Mouse (Mus musculus) brain, embryonic 14.5 days (tissue): ENCODE data around the gene Aldh3b2. TPM values are rescaled to one million over a fixed set of nuclear protein-coding genes. Genes with fewer than 3 reads are reported as not detected.
A peak's percentile ranks its signal among the peaks of the same experiment; 100 is the strongest.

ENCODE experiments used
- DNase-seq: peaks from one replicate; pipeline ENCODE4 v3.0.0-alpha.2; 2011; ENCODE audit warnings: low read depth
- CTCF ChIP-seq: fragments of 200-500 bp; IDR thresholded peaks from 2 replicates; pipeline ENCODE4 v1.5.1; 2012; ENCODE audit warnings: inconsistent platforms, mild to moderate bottlenecking, moderate library complexity, borderline replicate concordance; ENCODE audit not compliant: insufficient read depth, insufficient read length; ENCODE audit errors: extremely low read depth
- POLR2A ChIP-seq: fragments of 200-500 bp; IDR thresholded peaks from 2 replicates; pipeline ENCODE4 v1.6.1; 2012; ENCODE audit warnings: mild to moderate bottlenecking, inconsistent platforms, borderline replicate concordance; ENCODE audit not compliant: poor library complexity, insufficient read depth, insufficient read length, severe bottlenecking; ENCODE audit errors: extremely low read depth
- polyA plus RNA-seq: library from polyadenylated mRNA; depleted of rRNA; stranded (reverse); fragments of >200 nt; gene quantifications from 2 replicates; pipeline ENCODE4 v1.2.3, GENCODE M21; 2012

Aldh3b2 gene
- polyA plus RNA-seq, 1 experiment = 1.3 TPM

GRCm38 (mm10) chr19:3991966-3992365, 19.8 kb downstream of the Aldh3b2 start:
- no peak for TF ChIP-seq POLR2A
- no peak for TF ChIP-seq CTCF
- DNase-seq = no peak

GRCm38 (mm10) chr19:3992416-3992815, 20.3 kb downstream of the Aldh3b2 start, which contains the start of gene Tbx10:
Gene Tbx10 (plus strand): TSS chr19:3992752.
- TF ChIP-seq POLR2A (no peak), CTCF (no peak)
- no peak for DNase-seq

- no peak for DNase-seq
- TF ChIP-seq POLR2A (no peak), CTCF (no peak)
These were observed 22.8 kb downstream of the Aldh3b2 start for GRCm38 (mm10) chr19:3994932-3995331.

GRCm38 (mm10) chr19:3995505-3995904, 23.4 kb downstream of the Aldh3b2 start:
- no peak for TF ChIP-seq POLR2A
- TF ChIP-seq CTCF = no peak
- DNase-seq = no peak

GRCm38 (mm10) chr19:3996106-3996505, 24.0 kb downstream of the Aldh3b2 start:
- TF ChIP-seq POLR2A (no peak), CTCF (no peak)
- no peak for DNase-seq

- TF ChIP-seq POLR2A (no peak), CTCF (no peak)
- DNase-seq = no peak
These were observed 24.6 kb downstream of the Aldh3b2 start for GRCm38 (mm10) chr19:3996747-3997146.

- TF ChIP-seq CTCF (no peak), POLR2A (no peak)
- no peak for DNase-seq
These were observed 25.1 kb downstream of the Aldh3b2 start for GRCm38 (mm10) chr19:3997231-3997630.

GRCm38 (mm10) chr19:3998335-3998734, 26.2 kb downstream of the Aldh3b2 start:
- DNase-seq = no peak
- TF ChIP-seq CTCF (no peak), POLR2A (no peak)

GRCm38 (mm10) chr19:3999121-3999730, 27.1 kb downstream of the Aldh3b2 start:
- no peak for TF ChIP-seq CTCF
- TF ChIP-seq POLR2A = no peak
- no peak for DNase-seq

GRCm38 (mm10) chr19:4000119-4000900, 28.2 kb downstream of the Aldh3b2 start, which contains the start of the genes Nudt8 and Gm49405:
Gene Nudt8 (plus strand): TSS chr19:4000580.
Gene Gm49405 (plus strand): TSS chr19:4000626.
- DNase-seq = peak; percentile 99
- peak; percentile 89 for TF ChIP-seq CTCF
- peak; percentile 77 for TF ChIP-seq POLR2A

- no peak for DNase-seq
- TF ChIP-seq CTCF (no peak), POLR2A (no peak)
These were observed 28.9 kb downstream of the Aldh3b2 start for GRCm38 (mm10) chr19:4000949-4001525.
